Mouse (Mus musculus) embryonic facial prominence, embryonic 10.5 days (tissue): ENCODE results near the gene C1s1. TPM values are rescaled to one million over a fixed set of nuclear protein-coding genes. Genes with fewer than 3 reads are reported as not detected.

Experiments
- DNase-seq: peaks from one replicate; pipeline ENCODE4 v3.0.0-alpha.2; 2017; ENCODE audit warnings: low spot score
- H3K27ac ChIP-seq: fragments of 300-500 bp; sonication (generic); replicated peaks from 2 replicates; pipeline ENCODE4 v1.5.1; 2016; ENCODE audit warnings: mild to moderate bottlenecking
- H3K27me3 ChIP-seq: fragments of 300-500 bp; sonication (generic); replicated peaks from 2 replicates; pipeline ENCODE4 v1.6.1; 2016; ENCODE audit warnings: low read depth, mild to moderate bottlenecking; ENCODE audit not compliant: poor library complexity, severe bottlenecking
- H3K36me3 ChIP-seq: fragments of 300-500 bp; sonication (generic); replicated peaks from 2 replicates; pipeline ENCODE4 v1.6.1; 2016; ENCODE audit warnings: mild to moderate bottlenecking, moderate library complexity
- H3K4me1 ChIP-seq: fragments of 300-500 bp; sonication (generic); 2 replicates; pipeline ENCODE4 v1.6.1; 2016
- H3K4me3 ChIP-seq: fragments of 300-500 bp; sonication (generic); 2 replicates; pipeline ENCODE4 v1.5.1; 2016; ENCODE audit warnings: mild to moderate bottlenecking, moderate library complexity
- H3K9me3 ChIP-seq: fragments of 300-500 bp; sonication (generic); 2 replicates; pipeline ENCODE4 v1.6.1; 2016; ENCODE audit warnings: mild to moderate bottlenecking
- WGBS: fragments of 180-500 bp; shearing (Covaris S2); methylation state at CpG from one replicate; pipeline ENCODE4 v1.1.7; 2016; 5-methylcytosine and 5-hydroxymethylcytosine counted together
- polyA plus RNA-seq: library from polyadenylated mRNA; unstranded; fragments of >200 nt; fragmentation: Nextera tagmentation; extraction: Ambion mirVana; gene quantifications from 2 replicates; pipeline ENCODE4 v1.2.1, GENCODE M21; 2016

The C1s1 gene
- polyA plus RNA-seq, 1 experiment from 2014 or later = 0.70 TPM

DNA sequence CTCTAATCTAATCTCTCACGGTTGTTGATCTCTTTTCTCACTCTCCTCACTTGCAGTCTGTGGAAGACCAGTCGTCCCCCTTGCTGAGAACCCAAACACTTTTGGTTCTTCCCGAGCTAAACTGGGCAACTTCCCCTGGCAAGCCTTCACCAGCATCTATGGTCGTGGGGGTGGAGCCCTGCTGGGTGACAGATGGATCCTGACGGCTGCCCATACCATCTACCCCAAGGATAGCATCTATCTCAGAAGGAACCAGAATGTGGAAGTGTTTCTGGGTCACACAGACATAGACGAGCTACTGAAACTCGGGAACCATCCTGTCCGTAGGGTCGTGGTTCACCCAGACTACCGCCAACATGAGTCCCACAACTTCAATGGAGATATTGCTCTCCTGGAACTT lies 33.9 kb downstream of the C1s1 start:
- Histone ChIP-seq H3K36me3 (no peaks in the 10 kb centered on the region), H3K4me1 (peaks cover 4% of the 10 kb centered on the region; the same call in 1 of the 2 replicates), H3K27me3 (no peaks in the 10 kb centered on the region), H3K4me3 (no peak overlapping the region), H3K9me3 (no peaks in the 10 kb centered on the region), H3K27ac (no peak overlapping the region)
- WGBS = 81% methylated on average over 10 of the region's 10 CpGs
- DNase-seq = no peak

DNA sequence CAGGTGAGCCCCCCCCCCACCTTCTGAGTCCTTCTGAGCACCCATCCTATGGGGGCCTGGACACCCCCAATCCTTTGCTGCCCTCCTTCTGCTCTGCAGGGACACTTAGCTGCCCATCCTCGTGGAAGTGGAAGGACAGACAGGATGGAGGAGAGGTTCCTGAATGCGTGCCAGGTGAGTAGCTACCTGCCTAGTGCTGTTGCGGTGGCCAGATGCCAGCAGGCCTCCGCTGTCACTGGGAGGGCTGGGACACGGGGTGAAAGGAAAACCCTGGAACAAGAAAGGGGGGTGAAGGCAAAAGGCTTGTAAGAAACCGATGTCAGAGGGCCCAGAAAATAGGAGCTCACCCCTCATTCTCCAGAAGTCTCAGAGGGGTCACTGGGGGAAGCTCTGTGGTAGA lies 35.2 kb downstream of the C1s1 start:
- WGBS = 84% methylated on average over 6 of the region's 6 CpGs
- H3K4me3 ChIP-seq = no peak overlapping the region

DNA sequence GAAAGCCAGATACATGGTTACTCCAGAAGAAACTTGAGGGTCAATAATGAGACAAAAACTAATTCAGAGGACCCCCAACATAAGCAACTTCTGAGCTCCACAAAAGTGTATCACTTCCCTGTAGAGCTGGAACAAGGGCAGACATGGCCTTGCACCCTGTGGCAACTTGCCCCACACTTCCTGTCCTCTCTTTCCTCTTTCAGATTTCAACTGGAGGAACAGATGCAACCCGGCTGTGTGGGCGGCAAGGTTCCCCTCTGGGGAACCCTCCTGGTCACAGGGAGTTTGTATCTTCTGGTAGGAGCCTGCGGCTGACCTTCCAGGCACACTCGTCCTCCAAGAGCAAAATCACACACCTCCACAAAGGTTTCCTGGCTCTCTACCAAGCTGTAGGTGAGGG lies 37.1 kb downstream of the C1s1 start:
- Histone ChIP-seq H3K9me3 (no peaks in the 10 kb centered on the region), H3K4me3 (no peak overlapping the region), H3K4me1 (no peaks in the 10 kb centered on the region), H3K27ac (no peak overlapping the region), H3K27me3 (no peaks in the 10 kb centered on the region), H3K36me3 (no peaks in the 10 kb centered on the region)
- 82% methylated on average over 4 of the region's 4 CpGs for WGBS
- DNase-seq = no peak

More for the DNA sequence above, 35.2 kb downstream of the C1s1 start:
- H3K27me3 ChIP-seq = no peaks in the 10 kb centered on the region
- no peak for DNase-seq
- no peaks in the 10 kb centered on the region for H3K36me3 ChIP-seq
- no peaks in the 10 kb centered on the region for H3K4me1 ChIP-seq
- H3K9me3 ChIP-seq = no peaks in the 10 kb centered on the region
- no peak overlapping the region for H3K27ac ChIP-seq

DNA sequence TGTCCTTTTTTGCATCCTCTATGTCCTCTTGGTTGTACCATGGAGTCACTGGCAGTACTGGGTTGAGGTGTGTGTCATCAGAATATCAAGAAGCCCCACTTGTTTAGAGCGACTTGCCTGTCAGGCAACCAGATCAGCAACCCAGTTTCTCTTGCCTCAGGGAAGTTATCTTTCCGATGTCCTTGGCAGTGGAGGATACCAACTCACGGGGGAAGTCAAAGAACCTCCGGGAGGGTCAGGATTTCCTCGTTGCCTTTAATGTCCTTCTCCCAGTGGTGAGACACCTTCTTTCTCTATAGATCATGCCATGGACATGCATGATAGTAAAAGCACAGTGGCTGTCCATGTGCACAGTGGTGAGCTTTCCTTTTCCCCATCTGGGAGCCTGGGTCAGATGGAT lies 40.1 kb downstream of the C1s1 start:
- WGBS = 87% methylated on average over 5 of the region's 5 CpGs
- no peak for DNase-seq

DNA sequence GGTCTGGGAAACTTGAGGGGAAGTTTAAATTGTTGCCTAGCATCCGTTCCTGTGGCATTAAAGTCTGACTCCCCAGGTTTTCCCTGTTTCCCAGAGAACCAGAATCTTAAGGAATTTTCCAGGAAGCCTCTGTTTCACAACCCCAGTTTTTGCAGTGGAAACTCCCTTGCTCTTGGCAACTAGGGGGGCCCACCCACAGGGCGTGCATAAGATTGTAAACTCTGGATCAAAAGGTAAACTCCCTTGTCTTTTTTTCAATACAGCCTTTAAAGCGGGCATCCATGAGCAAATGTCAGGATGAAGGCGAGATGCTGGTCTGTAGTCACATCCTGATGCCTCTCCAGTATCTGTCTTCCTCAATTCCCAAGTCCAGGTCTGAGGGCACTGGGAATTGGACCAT lies 40.7 kb downstream of the C1s1 start:
- Histone ChIP-seq H3K9me3 (no peaks in the 10 kb centered on the region), H3K27ac (no peak overlapping the region), H3K4me3 (no peak overlapping the region), H3K36me3 (no peaks in the 10 kb centered on the region), H3K27me3 (no peaks in the 10 kb centered on the region), H3K4me1 (no peaks in the 10 kb centered on the region)
- 80% methylated on average over 4 of the region's 4 CpGs for WGBS
- DNase-seq = no peak

More for the DNA sequence above, 40.1 kb downstream of the C1s1 start:
- no peaks in the 10 kb centered on the region for H3K4me1 ChIP-seq
- no peak overlapping the region for H3K4me3 ChIP-seq
- H3K27me3 ChIP-seq = no peaks in the 10 kb centered on the region
- no peak overlapping the region for H3K27ac ChIP-seq
- H3K36me3 ChIP-seq = no peaks in the 10 kb centered on the region
- no peaks in the 10 kb centered on the region for H3K9me3 ChIP-seq

DNA sequence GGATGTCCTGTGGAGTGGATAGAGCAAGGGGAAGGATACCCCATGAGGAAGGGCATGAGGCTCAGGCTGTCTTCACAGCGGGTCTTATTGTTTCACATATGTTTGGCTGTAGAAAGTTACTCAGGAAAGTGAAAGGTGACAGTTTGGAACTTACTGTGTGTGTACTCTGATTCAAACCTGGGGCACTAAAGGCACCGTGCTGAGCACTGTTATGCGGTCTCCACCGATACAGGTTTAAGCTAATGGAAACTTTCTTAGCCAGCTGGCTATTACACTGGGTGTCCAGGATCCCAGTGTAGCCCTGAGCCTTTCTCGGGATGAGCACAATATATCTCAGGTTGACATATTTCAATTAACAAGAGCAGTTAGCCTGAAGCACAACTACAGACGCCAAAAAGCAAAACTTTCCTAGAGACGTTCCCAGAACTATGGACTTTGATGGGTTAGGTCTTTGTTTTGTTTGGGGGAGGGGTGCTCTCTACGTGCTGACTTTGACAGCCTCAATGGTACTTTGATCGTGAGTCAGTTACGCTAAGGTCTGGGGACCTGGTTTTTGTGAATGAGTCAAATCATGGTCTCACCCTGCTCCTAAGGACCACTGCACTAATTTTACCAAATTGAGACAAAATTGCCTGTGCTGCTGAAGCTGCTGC lies 42.1 kb downstream of the C1s1 start:
- Histone ChIP-seq H3K27ac (no peak overlapping the region), H3K4me3 (no peak overlapping the region), H3K36me3 (no peaks in the 10 kb centered on the region), H3K4me1 (no peaks in the 10 kb centered on the region), H3K9me3 (no peaks in the 10 kb centered on the region), H3K27me3 (no peaks in the 10 kb centered on the region)
- 44% methylated on average over 10 of the region's 10 CpGs for WGBS
- DNase-seq = no peak

DNA sequence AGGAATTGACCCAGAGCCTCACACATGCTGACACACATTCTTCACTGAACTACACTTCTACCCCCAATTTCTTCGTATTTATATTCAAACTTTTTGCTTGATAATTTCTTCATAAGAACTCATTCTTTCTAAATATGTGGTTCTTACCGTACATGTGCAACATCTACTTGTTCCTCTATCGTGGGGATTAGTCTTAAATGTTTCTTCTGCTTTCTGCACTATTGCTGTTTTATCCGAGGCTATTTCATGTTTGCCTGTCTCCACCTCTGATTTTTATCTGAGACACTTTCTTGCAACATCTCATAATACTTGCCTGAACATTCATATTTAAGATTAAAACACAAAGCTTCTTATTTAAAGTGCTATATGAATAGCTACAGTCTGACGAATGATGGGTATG lies 46.1 kb downstream of the C1s1 start:
- DNase-seq = no peak
- Histone ChIP-seq H3K4me1 (peaks cover 14% of the 10 kb centered on the region), H3K9me3 (no peaks in the 10 kb centered on the region), H3K36me3 (no peaks in the 10 kb centered on the region), H3K4me3 (no peak overlapping the region), H3K27me3 (no peaks in the 10 kb centered on the region), H3K27ac (no peak overlapping the region)
- WGBS = 89% methylated on average over 5 of the region's 5 CpGs

DNA sequence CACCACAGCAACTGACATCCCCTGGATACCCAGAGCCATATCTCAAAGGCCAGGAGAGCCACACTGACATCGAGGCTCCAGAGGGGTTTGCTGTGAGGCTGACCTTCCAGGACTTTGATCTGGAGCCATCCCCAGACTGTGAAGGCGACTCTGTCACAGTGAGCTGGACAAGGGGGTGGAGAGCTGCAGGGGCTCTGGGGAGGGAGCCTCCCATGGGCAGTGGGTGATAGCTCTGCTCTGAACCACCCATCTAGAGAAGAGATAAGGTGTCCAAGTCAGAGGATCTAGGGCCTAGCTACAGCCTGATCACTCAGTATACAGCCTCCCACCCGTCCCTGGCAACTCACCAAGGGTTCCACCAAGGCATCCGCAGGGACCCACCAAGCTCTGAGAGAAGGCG lies 48.3 kb downstream of the C1s1 start:
- Histone ChIP-seq H3K27me3 (no peaks in the 10 kb centered on the region), H3K4me3 (no peak overlapping the region), H3K27ac (peak overlapping the region; percentile 80), H3K36me3 (no peaks in the 10 kb centered on the region), H3K4me1 (peaks cover 14% of the 10 kb centered on the region), H3K9me3 (no peaks in the 10 kb centered on the region)
- DNase-seq = no peak
- 88% methylated on average over 5 of the region's 5 CpGs for WGBS

DNA sequence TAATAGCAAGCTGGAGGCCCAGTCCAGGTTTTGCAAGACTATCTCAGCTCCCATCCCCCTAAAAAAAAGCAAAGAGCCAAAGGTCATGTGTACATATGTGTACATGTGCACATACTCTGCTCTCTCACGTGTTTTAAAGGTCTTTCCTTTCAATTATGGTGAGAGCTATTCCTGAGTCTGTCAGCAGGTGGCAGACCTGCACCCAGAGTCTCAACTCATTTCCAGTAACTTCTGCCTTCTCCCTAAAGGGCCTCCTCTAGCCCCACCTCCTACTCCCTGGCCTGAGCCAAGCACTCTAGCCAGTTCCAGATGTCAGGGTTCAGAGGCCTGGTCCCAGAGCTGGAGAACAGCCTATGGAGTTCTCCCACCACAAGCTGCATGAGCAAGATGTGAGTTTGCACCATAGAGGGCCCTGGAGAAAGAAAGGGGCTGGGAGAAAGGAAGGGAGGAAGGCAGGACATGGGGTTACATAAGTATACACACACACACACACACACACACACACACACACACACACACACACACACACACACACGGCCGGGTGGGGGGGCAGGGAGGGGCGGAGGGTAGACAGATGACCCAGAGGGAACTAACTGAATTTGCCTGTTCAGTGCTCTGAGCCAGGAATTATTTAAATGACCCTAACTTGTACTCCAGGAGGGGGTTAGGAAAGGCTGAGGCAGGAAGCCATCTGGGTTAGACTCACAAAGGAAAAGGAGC lies 49.2 kb downstream of the C1s1 start, which contains the start of gene C1rl:
TSS of gene C1rl (plus strand) at position 272 of the 720 bp plus-strand sequence.
- 0 out of 2 replicates have a peak within 1 kb of the TSS, but pooled peaks have one; percentile 18 for H3K4me3 ChIP-seq
- 48% methylated on average over 4 of the region's 4 CpGs for WGBS
- H3K27me3 ChIP-seq = no peaks in the 10 kb centered on the region
- H3K4me1 ChIP-seq = peaks cover 14% of the 10 kb centered on the region
- DNase-seq = peak; percentile 84
- peak within 1 kb of the TSS; percentile 80 for H3K27ac ChIP-seq
- no peaks in the 10 kb centered on the region for H3K9me3 ChIP-seq
- no peaks in the 10 kb centered on the region for H3K36me3 ChIP-seq

DNA sequence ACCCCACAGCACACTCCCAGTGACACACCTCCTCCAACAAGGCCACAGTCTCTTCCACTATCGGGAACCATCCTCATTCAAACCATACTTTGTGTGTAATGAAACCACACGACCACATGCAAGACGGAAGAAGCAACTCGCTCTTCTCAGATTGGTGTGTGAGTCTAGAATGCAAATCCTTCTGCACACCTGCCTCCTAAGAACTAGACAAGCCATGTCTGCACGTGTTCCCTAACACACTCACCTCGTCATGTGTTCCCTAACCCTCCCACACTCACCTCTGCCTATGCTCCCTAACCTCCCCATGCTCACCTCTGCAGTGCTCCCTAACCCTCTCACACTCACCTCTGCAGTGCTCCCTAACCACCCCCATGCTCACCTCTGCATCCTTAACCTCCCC lies 50.7 kb downstream of the C1s1 start:
- H3K9me3 ChIP-seq = no peaks in the 10 kb centered on the region
- H3K27ac ChIP-seq = no peak overlapping the region
- H3K4me1 ChIP-seq = peaks cover 14% of the 10 kb centered on the region
- no peaks in the 10 kb centered on the region for H3K36me3 ChIP-seq
- DNase-seq = no peak
- H3K4me3 ChIP-seq = no peak overlapping the region
- 83% methylated on average over 6 of the region's 6 CpGs for WGBS
- no peaks in the 10 kb centered on the region for H3K27me3 ChIP-seq

DNA sequence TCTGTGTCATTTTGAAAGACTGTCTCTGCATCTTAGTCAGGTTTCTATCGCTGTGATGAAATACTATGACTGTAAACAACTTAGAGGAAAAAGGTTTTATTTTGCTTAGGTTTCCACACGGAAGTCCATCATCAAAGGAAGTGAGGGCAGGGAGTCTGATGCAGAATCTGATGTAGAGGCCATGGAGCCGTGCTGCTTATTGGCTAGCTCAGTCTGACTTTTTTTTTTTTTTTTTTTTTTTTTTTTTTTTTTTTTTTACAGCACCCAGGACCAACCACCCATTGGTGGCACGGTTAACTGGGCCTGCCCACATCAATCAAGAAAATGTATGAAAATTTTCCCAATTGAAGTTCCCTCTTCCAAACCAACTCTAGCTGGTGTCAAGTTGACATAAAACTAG lies 53.2 kb downstream of the C1s1 start:
- DNase-seq = no peak
- no peaks in the 10 kb centered on the region for H3K36me3 ChIP-seq
- peaks cover 14% of the 10 kb centered on the region for H3K4me1 ChIP-seq
- no peak overlapping the region for H3K4me3 ChIP-seq
- 87% methylated on average over 4 of the region's 4 CpGs for WGBS
- H3K27me3 ChIP-seq = no peaks in the 10 kb centered on the region
- H3K27ac ChIP-seq = no peak overlapping the region
- no peaks in the 10 kb centered on the region for H3K9me3 ChIP-seq

DNA sequence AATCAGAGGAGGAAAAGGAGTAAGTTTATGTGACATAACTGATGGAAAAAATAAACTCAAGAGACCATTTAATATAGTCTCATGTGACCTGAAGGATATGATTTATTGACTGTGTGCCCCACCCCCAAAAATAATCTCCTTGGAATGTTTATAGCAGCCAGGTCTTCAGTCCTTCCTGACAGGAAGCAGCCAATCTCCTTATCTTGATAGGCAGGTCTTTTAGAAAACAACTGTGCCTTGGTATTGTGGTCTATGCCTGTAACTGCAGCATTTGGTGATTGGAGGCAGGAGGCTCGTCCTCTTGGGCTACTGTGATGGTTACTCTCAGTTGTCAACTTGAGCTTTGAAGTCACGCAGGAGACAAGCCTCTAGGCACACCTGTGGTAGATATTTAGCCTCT lies 54.6 kb downstream of the C1s1 start:
- WGBS = 51% methylated on average over 2 of the region's 2 CpGs
- Histone ChIP-seq H3K9me3 (no peaks in the 10 kb centered on the region), H3K4me3 (no peak overlapping the region), H3K4me1 (peaks cover under 1% of the 10 kb centered on the region; the same call in 1 of the 2 replicates), H3K27ac (no peak overlapping the region), H3K36me3 (no peaks in the 10 kb centered on the region), H3K27me3 (no peaks in the 10 kb centered on the region)
- DNase-seq = no peak
